Mouse (Mus musculus): ENCODE data around the gene Bok.

Bok gene

GRCm38 (mm10) chr1:93689901-93690496, 4.5 kb downstream of the Bok start:
- DNase-seq (ENCODE audit: extremely low spot score): no peak

DNA sequence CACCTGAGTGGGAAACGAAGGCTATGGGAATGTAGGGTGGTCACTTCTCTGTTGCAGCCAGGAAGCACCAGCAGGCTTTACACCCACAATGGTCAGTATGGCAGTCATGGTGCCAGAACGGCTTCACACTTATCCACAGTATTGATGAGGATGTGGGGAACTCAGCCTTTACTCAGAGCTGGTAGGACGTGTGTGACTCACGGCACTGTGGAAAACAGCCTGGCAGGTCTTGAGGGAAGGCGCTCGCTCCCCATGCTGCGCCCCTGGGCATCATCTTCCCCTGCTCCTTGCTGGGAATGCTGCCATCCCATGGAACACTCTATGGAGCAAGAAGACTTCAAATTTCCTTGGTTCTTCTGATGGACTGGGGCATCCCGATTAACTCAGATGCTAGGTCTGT, 5.6 kb downstream of the Bok start:
- DNase-seq (ENCODE audit: extremely low spot score): no peak

DNA sequence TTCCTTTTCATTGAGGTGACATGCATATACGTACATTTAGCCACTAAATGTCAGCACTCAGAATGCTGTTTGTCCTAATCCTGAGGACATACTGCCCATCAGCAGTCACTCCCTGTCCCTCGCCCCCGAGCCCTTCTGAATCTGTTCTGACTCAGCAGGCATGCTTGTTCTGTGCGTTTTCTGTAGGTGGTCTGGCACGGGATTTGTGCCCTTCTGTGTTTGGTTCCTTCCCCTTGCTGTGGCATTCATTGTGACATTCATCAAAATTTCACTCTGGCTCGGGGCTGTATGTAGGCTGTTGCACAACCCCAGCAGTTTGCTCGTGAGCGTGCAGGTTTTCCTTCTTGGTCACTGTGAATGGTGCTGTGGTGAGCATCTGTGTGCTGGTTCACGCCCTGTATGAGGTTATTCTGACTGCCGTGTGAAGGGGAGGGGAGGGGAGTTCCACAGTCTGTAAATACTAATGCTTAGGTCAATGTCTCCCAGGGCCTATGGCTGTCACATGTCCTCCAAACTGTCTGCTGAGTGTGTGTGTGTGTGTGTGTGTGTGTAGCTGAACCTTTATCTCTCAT, 6.4 kb downstream of the Bok start:
- no peak for DNase-seq (ENCODE audit: extremely low spot score)

GRCm38 (mm10) chr1:93692773-93693172, 7.3 kb downstream of the Bok start:
- DNase-seq (ENCODE audit: extremely low spot score): no peak

GRCm38 (mm10) chr1:93693502-93693901, 8.0 kb downstream of the Bok start:
- no peak for DNase-seq (ENCODE audit: extremely low spot score)

DNA sequence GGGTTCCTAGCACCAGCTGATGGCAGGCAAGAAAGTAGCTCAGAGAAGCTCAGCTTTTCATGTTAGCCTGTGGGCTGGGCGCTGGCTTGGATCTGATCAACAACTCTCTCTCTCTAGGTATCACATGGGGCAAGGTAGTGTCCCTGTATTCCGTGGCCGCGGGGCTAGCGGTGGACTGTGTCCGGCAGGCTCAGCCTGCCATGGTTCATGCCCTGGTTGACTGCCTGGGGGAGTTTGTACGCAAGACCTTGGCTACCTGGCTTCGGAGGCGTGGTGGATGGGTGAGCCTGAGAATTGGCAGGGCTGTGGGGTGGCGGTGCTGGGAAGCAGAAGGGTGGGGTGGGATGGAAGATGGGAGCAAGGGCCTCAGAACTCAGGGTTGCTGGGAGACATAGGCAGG, 8.5 kb downstream of the Bok start:
- DNase-seq (ENCODE audit: extremely low spot score): no peak

- DNase-seq (ENCODE audit: extremely low spot score): no peak
Measured at GRCm38 (mm10) chr1:93694966-93695365, 9.5 kb downstream of the Bok start.

- no peak for DNase-seq (ENCODE audit: extremely low spot score)
Measured at GRCm38 (mm10) chr1:93697317-93697716, 11.9 kb downstream of the Bok start.

DNA sequence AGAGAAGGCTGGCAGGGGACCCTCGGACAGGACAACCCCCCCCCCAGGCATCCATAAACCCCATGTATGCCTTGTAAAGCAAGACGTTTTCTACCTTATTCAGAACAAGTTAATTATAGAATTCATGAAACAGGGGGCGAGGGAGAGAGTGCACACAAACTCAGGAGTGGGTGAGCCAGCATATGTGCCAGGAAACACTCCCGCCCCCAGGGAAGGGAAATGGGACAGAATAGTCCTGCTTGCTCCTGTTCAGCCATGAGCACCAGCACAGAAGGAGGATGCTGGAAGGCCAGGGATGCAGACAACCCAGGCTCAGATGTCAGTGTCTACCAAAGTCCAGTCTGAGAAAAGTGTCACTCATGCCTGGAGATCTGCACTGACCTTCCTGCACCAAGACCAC, 13.7 kb downstream of the Bok start:
- DNase-seq (ENCODE audit: extremely low spot score): no peak

- DNase-seq (ENCODE audit: extremely low spot score): no peak
Measured at GRCm38 (mm10) chr1:93702106-93702505, 16.6 kb downstream of the Bok start.

DNA sequence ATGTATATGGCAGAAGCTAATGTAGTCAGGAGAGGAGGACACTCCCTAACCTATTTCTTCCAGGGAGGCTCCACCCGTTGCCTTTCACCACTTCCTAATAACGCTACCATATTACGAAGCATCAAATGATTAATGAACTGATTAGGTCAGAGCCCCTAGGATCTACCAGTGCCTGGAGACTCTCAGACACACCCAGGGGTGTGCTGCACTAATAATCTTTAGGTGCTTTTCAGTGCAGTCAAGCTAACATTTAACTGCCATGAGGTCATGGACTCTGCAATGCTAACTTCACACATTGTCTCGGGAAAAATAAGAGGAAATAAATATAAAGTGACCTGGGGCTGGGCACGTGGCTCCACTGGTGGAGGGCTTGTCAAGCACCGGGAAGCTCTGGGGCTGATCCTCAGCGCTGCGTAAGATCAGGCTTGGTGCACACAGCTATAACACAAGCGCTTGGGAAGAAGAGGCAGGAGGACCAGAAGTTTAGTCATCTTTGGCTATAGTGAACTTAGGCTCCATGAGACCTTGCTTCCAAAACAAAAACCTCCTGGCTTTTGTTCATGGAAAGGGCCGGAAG, 18.1 kb downstream of the Bok start:
- DNase-seq (ENCODE audit: extremely low spot score): no peak

DNA sequence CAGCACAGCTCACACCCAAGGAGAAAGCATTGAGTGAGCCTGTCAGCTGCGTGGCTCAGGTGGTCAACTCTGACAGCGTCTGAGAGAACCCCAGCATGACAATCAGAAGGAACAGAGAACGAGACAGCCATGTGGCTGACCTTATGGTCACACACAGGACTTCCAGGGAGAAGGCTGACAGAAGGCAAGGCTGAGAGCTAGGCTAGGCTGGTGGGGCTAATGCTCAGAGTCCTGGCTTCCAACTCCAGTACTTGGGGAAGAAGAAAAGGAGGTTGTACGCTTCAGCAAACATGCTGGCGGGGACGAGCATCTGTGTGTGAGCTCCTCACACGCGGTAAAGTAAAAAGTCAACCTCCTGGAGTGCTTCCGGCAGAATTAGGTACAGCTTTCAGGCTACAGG, 18.9 kb downstream of the Bok start:
- no peak for DNase-seq (ENCODE audit: extremely low spot score)

DNA sequence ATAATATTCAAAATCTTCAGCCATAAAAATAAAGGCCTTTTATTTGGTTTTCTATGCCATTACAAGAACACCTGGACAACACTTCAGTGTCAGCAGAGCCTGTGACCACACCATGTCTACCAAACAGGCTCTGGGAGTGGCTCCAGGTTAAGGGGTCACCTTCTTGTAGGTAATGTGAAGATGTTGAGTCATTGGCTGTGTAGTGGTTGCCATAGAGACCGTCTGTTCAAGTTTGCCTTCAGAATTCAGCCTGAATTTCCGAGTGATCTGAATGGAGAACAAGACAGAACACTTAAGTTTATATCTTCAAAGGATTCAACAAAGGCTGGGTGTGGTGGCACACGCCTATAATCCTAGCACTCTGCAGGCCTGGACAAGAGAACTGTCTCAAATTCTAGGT, 19.9 kb downstream of the Bok start:
- no peak for DNase-seq (ENCODE audit: extremely low spot score)

GRCm38 (mm10) chr1:93716166-93716565, 30.7 kb downstream of the Bok start:
- DNase-seq (ENCODE audit: extremely low spot score): no peak

GRCm38 (mm10) chr1:93721557-93721956, 36.1 kb downstream of the Bok start:
- DNase-seq (ENCODE audit: extremely low spot score): no peak

GRCm38 (mm10) chr1:93724623-93725022, 39.2 kb downstream of the Bok start:
- no peak for DNase-seq (ENCODE audit: extremely low spot score)

DNA sequence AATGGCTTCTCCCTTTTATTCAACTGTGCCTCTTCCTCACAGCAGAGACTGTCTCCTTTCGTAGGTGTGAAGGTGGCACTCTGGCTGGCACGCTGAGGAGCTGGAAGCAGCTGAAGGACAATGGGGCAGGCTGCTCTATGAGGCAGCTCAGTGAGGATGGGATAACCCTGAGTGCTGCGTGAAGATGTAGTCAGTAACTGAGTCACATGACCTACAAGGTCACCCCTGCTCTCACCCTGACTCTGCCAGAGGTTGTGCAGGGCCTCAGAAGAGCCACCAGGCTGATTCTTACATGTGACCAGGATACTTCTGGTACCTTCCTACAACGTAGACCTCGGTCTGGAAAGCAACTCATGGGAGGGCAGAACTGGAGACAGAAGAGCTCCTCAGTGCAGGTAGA, 40.2 kb downstream of the Bok start:
- DNase-seq (ENCODE audit: extremely low spot score): no peak

DNA sequence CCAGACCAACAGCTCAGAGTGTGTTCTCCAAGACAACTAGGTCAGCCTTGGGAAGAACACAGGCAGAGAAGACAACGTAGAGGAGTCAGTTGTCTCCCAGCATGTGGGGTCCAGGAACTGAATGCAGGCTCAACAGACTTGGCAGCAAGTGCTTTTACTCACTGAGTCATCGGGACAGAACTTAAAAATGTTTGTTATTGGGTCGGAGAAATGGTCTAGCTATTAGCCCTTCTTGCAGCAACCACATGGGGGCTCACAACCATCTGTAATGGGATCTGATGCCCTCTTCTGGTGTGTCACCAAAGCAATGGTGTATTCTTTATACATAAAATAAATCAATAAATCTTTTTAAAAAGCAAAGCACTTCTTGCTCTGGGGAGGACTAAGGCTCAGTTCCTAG, 40.7 kb downstream of the Bok start:
- no peak for DNase-seq (ENCODE audit: extremely low spot score)

- peak; percentile 52 for DNase-seq (ENCODE audit: extremely low spot score)
Measured at GRCm38 (mm10) chr1:93726974-93727373, 41.5 kb downstream of the Bok start.

- DNase-seq (ENCODE audit: extremely low spot score): no peak
Measured at GRCm38 (mm10) chr1:93731103-93731502, 45.6 kb downstream of the Bok start.

DNA sequence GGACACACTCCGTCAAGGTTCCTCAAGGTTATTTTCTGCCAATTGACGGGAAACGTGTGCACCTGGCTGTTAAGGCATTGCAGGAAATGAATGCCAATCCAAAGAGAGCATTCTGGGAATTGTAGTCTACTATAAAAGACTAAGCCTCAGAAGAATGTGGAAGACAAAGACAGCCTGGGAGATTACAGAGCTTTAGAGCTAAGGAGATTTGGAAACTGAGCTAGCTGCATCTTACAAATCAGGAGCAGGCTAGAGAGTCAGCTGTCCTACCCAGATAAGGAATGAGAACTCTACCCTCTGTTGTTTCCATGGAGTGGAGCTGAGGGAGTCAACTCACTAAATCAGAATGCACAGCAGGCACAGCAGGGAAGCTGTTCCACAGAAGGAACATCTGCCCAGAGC, 46.4 kb downstream of the Bok start:
- no peak for DNase-seq (ENCODE audit: extremely low spot score)

GRCm38 (mm10) chr1:93735859-93736258, 50.4 kb downstream of the Bok start:
- DNase-seq (ENCODE audit: extremely low spot score): no peak

DNA sequence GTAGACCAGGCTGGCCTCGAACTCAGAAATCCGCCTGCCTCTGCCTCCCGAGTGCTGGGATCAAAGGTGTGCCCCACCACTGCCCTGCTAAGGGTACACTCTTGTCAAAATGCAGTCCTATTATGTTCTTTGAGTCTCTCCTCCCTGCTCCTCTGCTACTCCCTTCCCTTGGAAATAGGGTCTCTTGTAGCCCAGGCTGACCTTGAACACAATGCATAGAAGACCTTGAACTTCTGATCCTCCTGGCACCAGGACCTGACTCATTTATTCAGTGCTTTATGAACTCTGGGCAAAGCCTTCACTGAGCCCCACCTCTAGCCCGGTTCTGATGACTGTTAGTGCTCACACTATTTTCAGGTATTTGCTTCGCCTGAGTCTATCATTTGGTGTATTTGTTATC, 52.3 kb downstream of the Bok start:
- DNase-seq (ENCODE audit: extremely low spot score): no peak

- DNase-seq (ENCODE audit: extremely low spot score): no peak
Measured at GRCm38 (mm10) chr1:93740671-93741070, 55.2 kb downstream of the Bok start.

Data from embryo, embryonic 9.5 days (tissue).